Mouse (Mus musculus) forebrain, embryonic 14.5 days (tissue): Measurements from ENCODE around the gene Tk2. TPM values are rescaled to one million over a fixed set of nuclear protein-coding genes. Genes with fewer than 3 reads are reported as not detected.

Experiments used
- ATAC-seq: fragments of 200-750 bp; cut with Nextera tagmentation; 2 replicates; pipeline ENCODE4 v1.8.0; 2017; ENCODE audit warnings: mild to moderate bottlenecking, moderate library complexity
- DNase-seq: peaks from one replicate; pipeline ENCODE4 v3.0.0-alpha.2; 2015; ENCODE audit warnings: low spot score
- H3K27ac ChIP-seq: fragments of 300-500 bp; sonication (generic); 2 replicates; pipeline ENCODE4 v1.5.1; 2014; ENCODE audit warnings: low read depth, mild to moderate bottlenecking, control low read depth, low read length, moderate library complexity
- H3K27me3 ChIP-seq: fragments of 300-500 bp; sonication (generic); replicated peaks from 2 replicates; pipeline ENCODE4 v1.6.1; 2014; ENCODE audit warnings: low read length, control low read depth, mixed read lengths; ENCODE audit not compliant: control insufficient read depth, insufficient read depth
- H3K36me3 ChIP-seq: fragments of 300-500 bp; sonication (generic); 2 replicates; pipeline ENCODE4 v1.6.1; 2014; ENCODE audit warnings: low read length, control low read depth; ENCODE audit not compliant: control insufficient read depth, insufficient read depth
- H3K4me1 ChIP-seq: fragments of 300-500 bp; sonication (generic); 2 replicates; pipeline ENCODE4 v1.6.1; 2014; ENCODE audit warnings: antibody characterized with exemption, low read length, control low read depth; ENCODE audit not compliant: control insufficient read depth, insufficient read depth
- H3K4me2 ChIP-seq: fragments of 300-500 bp; sonication (generic); 2 replicates; pipeline ENCODE4 v1.6.1; 2014; ENCODE audit warnings: mild to moderate bottlenecking, control low read depth, low read length
- H3K4me3 ChIP-seq: fragments of 300-500 bp; sonication (generic); 2 replicates; pipeline ENCODE4 v1.5.1; 2014; ENCODE audit warnings: low read depth, low read length, control low read depth
- H3K9ac ChIP-seq: fragments of 300-500 bp; sonication (generic); 2 replicates; pipeline ENCODE4 v1.6.1; 2014; ENCODE audit warnings: mild to moderate bottlenecking, low read length, control low read depth, moderate library complexity
- H3K9me3 ChIP-seq: fragments of 300-500 bp; sonication (generic); replicated peaks from 2 replicates; pipeline ENCODE4 v1.6.1; 2016; ENCODE audit warnings: low read length, control low read depth, mixed read lengths; ENCODE audit not compliant: control insufficient read depth
- WGBS: fragments of 180-500 bp; shearing (Covaris S2); extraction: QIAGEN DNeasy Blood & Tissue Kit; methylation state at CpG from one replicate; pipeline ENCODE4 v1.1.7; 2014; 5-methylcytosine and 5-hydroxymethylcytosine counted together
- polyA plus RNA-seq: library from polyadenylated mRNA; unstranded; fragments of >200 nt; fragmentation: Nextera tagmentation; extraction: Ambion mirVana; gene quantifications from 2 replicates; pipeline ENCODE4 v1.2.1, GENCODE M21; 2014

Tk2 gene
- polyA plus RNA-seq, 1 experiment from 2014 or later, result 47.0 TPM

DNA sequence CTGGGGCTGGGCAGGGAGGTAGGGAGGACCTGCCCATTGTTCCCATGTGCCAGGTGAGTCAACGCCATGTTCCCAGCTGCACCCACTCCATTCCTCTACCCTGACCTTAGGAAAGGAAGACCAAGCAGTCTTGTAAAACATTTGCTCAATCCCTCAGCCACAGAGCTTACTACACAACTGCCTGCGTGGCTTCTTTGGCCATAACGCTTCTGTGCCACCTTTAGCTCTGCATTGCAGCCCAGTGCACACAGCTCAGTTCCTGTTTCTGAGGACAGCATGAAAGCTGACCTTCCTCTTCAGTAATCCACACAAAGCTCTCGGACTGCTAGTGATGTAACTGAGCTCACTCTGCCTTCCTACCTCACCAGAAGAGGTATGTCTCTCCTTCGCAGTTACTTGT, 15.4 kb downstream of the Tk2 start:
- no peak for DNase-seq
- no peak overlapping the region for H3K27ac ChIP-seq
- H3K36me3 ChIP-seq, result peaks cover 93% of the 10 kb centered on the region
- no peaks in the 10 kb centered on the region for H3K27me3 ChIP-seq
- ATAC-seq, result no peak
- no peak overlapping the region for H3K9ac ChIP-seq
- no peak overlapping the region for H3K4me2 ChIP-seq
- 92% methylated on average over 5 of the region's 5 CpGs for WGBS
- H3K4me1 ChIP-seq, result no peaks in the 10 kb centered on the region
- H3K9me3 ChIP-seq, result no peaks in the 10 kb centered on the region
- no peak overlapping the region for H3K4me3 ChIP-seq

DNA sequence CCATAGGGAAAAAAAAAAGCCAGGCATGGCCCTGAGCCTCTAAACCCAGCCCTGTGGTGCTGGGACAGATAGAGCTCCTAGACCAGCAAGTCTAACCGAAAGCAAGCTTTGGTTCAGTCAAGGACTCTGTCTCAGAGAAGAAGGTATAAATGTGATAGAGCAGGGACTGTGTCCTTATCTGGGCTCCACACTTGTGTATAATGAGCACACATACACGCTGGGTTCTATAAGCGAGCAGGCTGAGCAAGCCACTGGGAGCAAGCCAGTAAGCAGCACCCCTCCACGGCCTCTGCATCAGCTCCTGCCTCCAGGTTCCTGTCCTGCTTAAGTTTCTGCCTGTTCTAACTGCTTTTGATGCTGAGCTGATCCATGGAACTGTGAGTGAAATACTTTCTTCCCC, 16.3 kb downstream of the Tk2 start:
- Histone ChIP-seq H3K36me3 (peaks cover 95% of the 10 kb centered on the region), H3K9ac (no peak overlapping the region), H3K27ac (no peak overlapping the region), H3K4me3 (no peak overlapping the region), H3K9me3 (no peaks in the 10 kb centered on the region), H3K4me1 (no peaks in the 10 kb centered on the region), H3K4me2 (no peak overlapping the region), H3K27me3 (no peaks in the 10 kb centered on the region)
- 98% methylated on average over 4 of the region's 4 CpGs for WGBS
- DNase-seq (no peak), ATAC-seq (no peak)

GRCm38 (mm10) chr8:104230377-104230776, 18.0 kb downstream of the Tk2 start:
- Histone ChIP-seq H3K9me3 (no peaks in the 10 kb centered on the region), H3K36me3 (peaks cover 95% of the 10 kb centered on the region), H3K9ac (no peak overlapping the region), H3K4me2 (no peak overlapping the region), H3K27ac (no peak overlapping the region), H3K4me1 (no peaks in the 10 kb centered on the region), H3K4me3 (no peak overlapping the region), H3K27me3 (no peaks in the 10 kb centered on the region)
- DNase-seq, result no peak
- ATAC-seq, result no peak
- WGBS, result 97% methylated on average over 9 of the region's 9 CpGs

DNA sequence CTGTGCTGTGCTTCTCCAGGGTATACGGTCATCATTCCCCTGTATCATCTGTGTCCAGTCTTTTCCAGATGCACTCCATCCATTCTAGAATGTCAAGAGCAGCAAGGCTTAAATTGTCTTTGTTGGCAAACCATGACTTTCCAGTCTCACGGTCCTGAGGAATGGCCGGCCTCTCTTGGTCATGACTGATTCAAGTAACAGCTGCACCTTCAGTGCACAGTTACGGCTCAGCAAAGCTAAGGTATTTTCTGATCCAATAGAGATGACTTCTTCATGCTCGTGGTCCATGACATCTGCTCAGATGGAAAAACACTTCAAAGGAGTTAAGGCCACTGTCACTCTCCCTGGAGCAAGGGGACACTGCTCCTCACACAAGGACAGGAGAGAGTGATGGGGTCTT, 21.3 kb downstream of the Tk2 start:
- no peaks in the 10 kb centered on the region for H3K27me3 ChIP-seq
- H3K4me3 ChIP-seq, result no peak overlapping the region
- no peaks in the 10 kb centered on the region; the same call in 1 of the 2 replicates for H3K9me3 ChIP-seq
- ATAC-seq (no peak), DNase-seq (no peak)
- H3K27ac ChIP-seq, result no peak overlapping the region
- H3K4me1 ChIP-seq, result no peaks in the 10 kb centered on the region
- H3K9ac ChIP-seq, result no peak overlapping the region
- no peak overlapping the region for H3K4me2 ChIP-seq
- peaks cover 78% of the 10 kb centered on the region for H3K36me3 ChIP-seq
- whole genome bisulfite sequencing, result 96% methylated on average over 5 of the region's 5 CpGs

DNA sequence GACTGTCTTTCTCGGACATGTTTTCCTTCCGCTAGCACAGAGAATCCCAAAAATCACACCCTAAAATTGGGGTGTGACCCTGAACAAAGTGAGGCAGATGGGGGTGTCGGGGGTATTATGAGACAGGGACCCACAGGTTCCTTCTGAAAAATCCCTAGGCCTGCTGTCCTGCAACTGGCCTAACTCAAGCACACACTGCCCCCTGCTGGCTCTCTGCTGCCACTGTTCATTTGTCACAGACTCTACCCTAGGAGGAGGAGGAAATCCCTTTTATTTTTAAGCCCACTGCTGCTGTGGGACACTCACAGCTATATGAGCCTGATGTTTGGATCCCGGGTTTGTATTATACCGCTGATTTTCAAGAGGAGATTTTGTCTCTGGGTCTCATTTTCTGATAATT, 28.6 kb downstream of the Tk2 start:
- no peak overlapping the region for H3K4me2 ChIP-seq
- H3K36me3 ChIP-seq, result peaks cover 8% of the 10 kb centered on the region; the same call in 1 of the 2 replicates
- no peaks in the 10 kb centered on the region for H3K27me3 ChIP-seq
- no peaks in the 10 kb centered on the region; the same call in 1 of the 2 replicates for H3K9me3 ChIP-seq
- no peaks in the 10 kb centered on the region for H3K4me1 ChIP-seq
- peak; percentile 83 for ATAC-seq
- H3K9ac ChIP-seq, result no peak overlapping the region
- H3K4me3 ChIP-seq, result no peak overlapping the region
- H3K27ac ChIP-seq, result no peak overlapping the region
- peak; percentile 76 for DNase-seq
- WGBS, result 45% methylated on average over 5 of the region's 5 CpGs

- H3K27ac ChIP-seq, result no peak overlapping the region
- 19% methylated on average over 11 of the region's 11 CpGs for WGBS
Measured at GRCm38 (mm10) chr8:104219079-104219478, 29.3 kb downstream of the Tk2 start.

GRCm38 (mm10) chr8:104217601-104218000, 30.8 kb downstream of the Tk2 start:
- no peak overlapping the region for H3K27ac ChIP-seq
- no peak overlapping the region for H3K4me2 ChIP-seq
- DNase-seq (no peak), ATAC-seq (no peak)
- no peaks in the 10 kb centered on the region for H3K27me3 ChIP-seq
- 96% methylated on average over 5 of the region's 5 CpGs for whole genome bisulfite sequencing
- no peaks in the 10 kb centered on the region for H3K4me1 ChIP-seq
- H3K36me3 ChIP-seq, result no peaks in the 10 kb centered on the region
- H3K9me3 ChIP-seq, result no peaks in the 10 kb centered on the region
- no peak overlapping the region for H3K9ac ChIP-seq
- no peak overlapping the region for H3K4me3 ChIP-seq

More at GRCm38 (mm10) chr8:104219079-104219478, 29.3 kb downstream of the Tk2 start:
- Histone ChIP-seq H3K9me3 (no peaks in the 10 kb centered on the region), H3K4me1 (no peaks in the 10 kb centered on the region), H3K27me3 (no peaks in the 10 kb centered on the region), H3K4me2 (no peak overlapping the region), H3K4me3 (no peak overlapping the region), H3K9ac (no peak overlapping the region), H3K36me3 (peaks cover 3% of the 10 kb centered on the region; the same call in 1 of the 2 replicates)
- DNase-seq, result peak; percentile 58
- ATAC-seq, result peak; percentile 54; the same call in 1 of the 2 replicates

- H3K27ac ChIP-seq, result no peak overlapping the region
- no peaks in the 10 kb centered on the region for H3K4me1 ChIP-seq
- no peak overlapping the region for H3K9ac ChIP-seq
- no peak overlapping the region for H3K4me2 ChIP-seq
- 80% methylated on average over 3 of the region's 3 CpGs for WGBS
- DNase-seq, result no peak
- no peaks in the 10 kb centered on the region for H3K36me3 ChIP-seq
- H3K4me3 ChIP-seq, result no peak overlapping the region
- no peaks in the 10 kb centered on the region for H3K9me3 ChIP-seq
- ATAC-seq, result no peak
- H3K27me3 ChIP-seq, result no peaks in the 10 kb centered on the region
Measured at GRCm38 (mm10) chr8:104205292-104205691, 43.1 kb downstream of the Tk2 start.

DNA sequence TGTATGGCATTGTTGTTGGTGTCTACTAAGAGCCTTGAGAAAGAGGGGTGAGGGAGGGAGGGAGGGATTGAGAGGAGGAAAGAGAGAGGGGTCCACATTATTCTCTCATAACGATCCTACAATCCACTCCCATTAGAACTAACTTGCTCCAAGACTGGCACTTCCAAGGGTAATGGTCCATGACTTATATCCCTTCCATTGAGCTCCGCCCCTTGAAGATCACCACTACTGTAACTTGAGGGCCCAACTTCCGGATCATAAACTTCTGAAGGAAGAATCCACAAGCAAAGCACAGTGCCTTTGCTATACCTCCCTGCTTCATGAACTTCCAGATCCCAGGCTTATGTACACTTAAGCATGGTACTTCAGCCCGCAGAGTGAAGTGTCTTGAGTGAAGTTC, 46.0 kb downstream of the Tk2 start:
- H3K4me1 ChIP-seq, result no peaks in the 10 kb centered on the region
- no peaks in the 10 kb centered on the region for H3K27me3 ChIP-seq
- 88% methylated on average over 4 of the region's 4 CpGs for WGBS
- ATAC-seq (no peak), DNase-seq (no peak)
- H3K9me3 ChIP-seq, result no peaks in the 10 kb centered on the region
- H3K4me3 ChIP-seq, result no peak overlapping the region
- no peak overlapping the region for H3K9ac ChIP-seq
- no peaks in the 10 kb centered on the region for H3K36me3 ChIP-seq
- H3K27ac ChIP-seq, result no peak overlapping the region
- H3K4me2 ChIP-seq, result no peak overlapping the region
